Mouse (Mus musculus) thymus, postnatal 10 days (tissue): ENCODE data around the gene Elovl6.

Experiments
- DNase-seq, 2 experiments: peaks; one replicate each; pipeline ENCODE4 v3.0.0; 2021; ENCODE audit warnings: low spot score in 2 of 2

The Elovl6 gene

GRCm38 (mm10) chr3:129541456-129541855 is 9.3 kb downstream of the Elovl6 start:
- DNase-seq = no peak

GRCm38 (mm10) chr3:129543376-129543775 is 11.2 kb downstream of the Elovl6 start:
- DNase-seq = no peak

GRCm38 (mm10) chr3:129544217-129544616 is 12.1 kb downstream of the Elovl6 start:
- no peak for DNase-seq

GRCm38 (mm10) chr3:129545228-129545627 is 13.1 kb downstream of the Elovl6 start:
- DNase-seq = no peak

GRCm38 (mm10) chr3:129545801-129546200 is 13.6 kb downstream of the Elovl6 start:
- DNase-seq = no peak

- DNase-seq = no peak
These were observed 15.8 kb downstream of the Elovl6 start for GRCm38 (mm10) chr3:129547837-129548435.

- DNase-seq = no peak
These were observed 16.6 kb downstream of the Elovl6 start for GRCm38 (mm10) chr3:129548760-129549159.

- DNase-seq = no peak
These were observed 17.4 kb downstream of the Elovl6 start for GRCm38 (mm10) chr3:129549546-129549945.

- no peak for DNase-seq
These were observed 19.6 kb downstream of the Elovl6 start for GRCm38 (mm10) chr3:129551581-129552290.

- DNase-seq = peak; percentile 26 to 41
These were observed 20.2 kb downstream of the Elovl6 start for GRCm38 (mm10) chr3:129552370-129552769.

- DNase-seq = peak; percentile 81 to 82
These were observed 21.0 kb downstream of the Elovl6 start for GRCm38 (mm10) chr3:129553173-129553572.

- no peak for DNase-seq
These were observed 21.5 kb downstream of the Elovl6 start for GRCm38 (mm10) chr3:129553661-129554060.

GRCm38 (mm10) chr3:129554436-129554835 is 22.3 kb downstream of the Elovl6 start:
- DNase-seq = no peak

- DNase-seq = no peak
These were observed 24.9 kb downstream of the Elovl6 start for GRCm38 (mm10) chr3:129557048-129557447.

GRCm38 (mm10) chr3:129557566-129557965 is 25.4 kb downstream of the Elovl6 start:
- DNase-seq = no peak

GRCm38 (mm10) chr3:129558016-129558955 is 26.1 kb downstream of the Elovl6 start:
- DNase-seq = no peak

- DNase-seq = no peak
These were observed 27.9 kb downstream of the Elovl6 start for GRCm38 (mm10) chr3:129560068-129560467.

- DNase-seq = no peak
These were observed 28.9 kb downstream of the Elovl6 start for GRCm38 (mm10) chr3:129561011-129561410.

GRCm38 (mm10) chr3:129561853-129562252 is 29.7 kb downstream of the Elovl6 start:
- DNase-seq = no peak

GRCm38 (mm10) chr3:129562411-129562810 is 30.3 kb downstream of the Elovl6 start:
- no peak for DNase-seq

- no peak for DNase-seq
These were observed 31.7 kb downstream of the Elovl6 start for GRCm38 (mm10) chr3:129563807-129564206.

- DNase-seq = no peak
These were observed 32.7 kb downstream of the Elovl6 start for GRCm38 (mm10) chr3:129564852-129565251.
